Mouse (Mus musculus) mouse trophoblast stem cell (cell line): ENCODE measurements at regions not wholly inside any gene's neighbourhood (a gene's known extent, or its start where the extent isn't known, plus 50 kb on each side); places are given as distances from the start of the nearest gene placed in this dataset.

Experiments used
- in situ Hi-C, 2 experiments: fragments of 300-500 bp; cut with MseI, MboI; formaldehyde crosslinking; loops; 2 replicates in 1 of 2; 3 replicates in 1 of 2; pipeline ENCODE4 v1.15.1; 2025

GRCm38 (mm10) chr16:25042669-25043440 lies 243.8 kb upstream of the Tprg start:
- in situ Hi-C loops, result no loop called here

GRCm38 (mm10) chr16:25044637-25045036 lies 242.0 kb upstream of the Tprg start:
- in situ Hi-C loops, result no loop called here

- in situ Hi-C loops, result no loop called here
Measured at GRCm38 (mm10) chr16:25047726-25048125, 238.9 kb upstream of the Tprg start.

- in situ Hi-C loops, result loop anchor here in 1 of 2 experiments (10.0 kb wide), 1 partner anchor 1065 kb away; the partner anchor contains the start of genes Bcl6 and Gm37419
Measured at GRCm38 (mm10) chr16:25049928-25050510, 236.6 kb upstream of the Tprg start.

- in situ Hi-C loops, result loop anchor here in 1 of 2 experiments (10.0 kb wide), 1 partner anchor 1066 kb away; the partner anchor contains the start of genes Bcl6 and Gm37419
Measured at GRCm38 (mm10) chr16:25051044-25051443, 235.6 kb upstream of the Tprg start.

- in situ Hi-C loops, result loop anchor here in 1 of 2 experiments (10.0 kb wide), 1 partner anchor 1068 kb away; the partner anchor contains the start of genes Bcl6 and Gm37419
Measured at GRCm38 (mm10) chr16:25052428-25052827, 234.2 kb upstream of the Tprg start.

- in situ Hi-C loops, result loop anchor here in 1 of 2 experiments (10.0 kb wide), 1 partner anchor 1068 kb away; the partner anchor contains the start of genes Bcl6 and Gm37419
Measured at GRCm38 (mm10) chr16:25052917-25053343, 233.7 kb upstream of the Tprg start.

GRCm38 (mm10) chr16:25054304-25054703 lies 232.3 kb upstream of the Tprg start:
- in situ Hi-C loops, result loop anchor here in 1 of 2 experiments (10.0 kb wide), 1 partner anchor 1070 kb away; the partner anchor contains the start of genes Bcl6 and Gm37419

- in situ Hi-C loops, result loop anchor here in 1 of 2 experiments (10.0 kb wide), 1 partner anchor 1071 kb away; the partner anchor contains the start of genes Bcl6 and Gm37419
Measured at GRCm38 (mm10) chr16:25055376-25055775, 231.2 kb upstream of the Tprg start.

- in situ Hi-C loops, result loop anchor here in 1 of 2 experiments (10.0 kb wide), 1 partner anchor 1073 kb away; the partner anchor contains the start of genes Bcl6 and Gm37419
Measured at GRCm38 (mm10) chr16:25058051-25058747, 228.4 kb upstream of the Tprg start.

- in situ Hi-C loops, result loop anchor here in 1 of 2 experiments (10.0 kb wide), 1 partner anchor 1074 kb away; the partner anchor contains the start of genes Bcl6 and Gm37419
Measured at GRCm38 (mm10) chr16:25058812-25059501, 227.7 kb upstream of the Tprg start.

GRCm38 (mm10) chr16:25059504-25059992 lies 227.1 kb upstream of the Tprg start:
- in situ Hi-C loops, result loop anchor here in 1 of 2 experiments (10.0 kb wide), 1 partner anchor 1075 kb away; the partner anchor contains the start of genes Bcl6 and Gm37419

GRCm38 (mm10) chr16:25060266-25060665 lies 226.4 kb upstream of the Tprg start:
- in situ Hi-C loops, result loop anchor here in 1 of 2 experiments (5.0 kb wide), 1 partner anchor 1083 kb away; no protein-coding TSS in a partner anchor

GRCm38 (mm10) chr16:25061631-25062030 lies 225.0 kb upstream of the Tprg start:
- in situ Hi-C loops, result loop anchor here in 1 of 2 experiments (5.0 kb wide), 1 partner anchor 1084 kb away; no protein-coding TSS in a partner anchor

GRCm38 (mm10) chr16:25063981-25064380 lies 222.6 kb upstream of the Tprg start:
- in situ Hi-C loops, result loop anchor here in 1 of 2 experiments (5.0 kb wide), 1 partner anchor 1087 kb away; no protein-coding TSS in a partner anchor

GRCm38 (mm10) chr16:25064538-25064937 lies 222.1 kb upstream of the Tprg start:
- in situ Hi-C loops, result loop anchor here in 1 of 2 experiments (5.0 kb wide), 1 partner anchor 1087 kb away; no protein-coding TSS in a partner anchor

GRCm38 (mm10) chr16:25066822-25067221 lies 219.8 kb upstream of the Tprg start:
- in situ Hi-C loops, result no loop called here

- in situ Hi-C loops, result no loop called here
Measured at GRCm38 (mm10) chr16:25067276-25068249, 219.1 kb upstream of the Tprg start.

GRCm38 (mm10) chr16:25080811-25081210 lies 205.8 kb upstream of the Tprg start:
- in situ Hi-C loops, result no loop called here
